Mouse (Mus musculus) neural tube, embryonic 10.5 days (tissue): ENCODE results near the gene Mthfsl.
"Not testable (repeated sequence)": the region's sequence is repeated elsewhere in the genome, so short reads cannot be mapped to it uniquely, and the experiment has no call there.

ENCODE experiments used
- DNase-seq: peaks from one replicate; pipeline ENCODE4 v3.0.0-alpha.2; 2017; ENCODE audit warnings: low spot score; ENCODE audit errors: extremely low spot score

Mthfsl gene

GRCm38 (mm10) chr9:88691307-88691706 is 28.8 kb downstream of the Mthfsl start:
- DNase-seq = not testable (repeated sequence)

- DNase-seq = not testable (repeated sequence)
Observed at GRCm38 (mm10) chr9:88689451-88689850, 30.6 kb downstream of the Mthfsl start.

GRCm38 (mm10) chr9:88686719-88687118 is 33.4 kb downstream of the Mthfsl start:
- not testable (repeated sequence) for DNase-seq

- not testable (repeated sequence) for DNase-seq
Observed at GRCm38 (mm10) chr9:88658341-88658740, 61.8 kb downstream of the Mthfsl start.

GRCm38 (mm10) chr9:88650742-88651141 is 69.4 kb downstream of the Mthfsl start:
- DNase-seq = not testable (repeated sequence)
